Mouse (Mus musculus) CH12.LX (cell line): ENCODE data around the gene Sgcb.

Experiments
- CHD1 ChIP-seq: IDR thresholded peaks from 2 replicates; pipeline ENCODE4 v1.6.1; 2012; ENCODE audit warnings: low read depth, low read length, improper control_type of control experiment, inconsistent platforms
- CHD2 ChIP-seq: IDR thresholded peaks from 2 replicates; pipeline ENCODE4 v1.6.1; 2011; ENCODE audit warnings: low read length, improper control_type of control experiment
- CTCF ChIP-seq, 2 experiments: IDR thresholded peaks in 1 of 2; conservative IDR thresholded peaks in 1 of 2; 2 replicates each; pipeline ENCODE4 v1.5.1; 2011 to 2012; ENCODE audit warnings: low read depth in 2 of 2, low read length in 2 of 2, improper control_type of control experiment in 1 of 2, inconsistent platforms in 1 of 2, mild to moderate bottlenecking in 1 of 2, moderate library complexity in 1 of 2
- E2F4 ChIP-seq: IDR thresholded peaks from 2 replicates; pipeline ENCODE4 v1.6.1; 2011; ENCODE audit warnings: low read depth, low read length, improper control_type of control experiment; ENCODE audit not compliant: insufficient replicate concordance
- EP300 ChIP-seq: IDR thresholded peaks from 2 replicates; pipeline ENCODE4 v1.6.1; 2011; ENCODE audit warnings: low read length, improper control_type of control experiment
- ETS1 ChIP-seq: conservative IDR thresholded peaks from 2 replicates; pipeline ENCODE4 v1.6.1; 2012; ENCODE audit warnings: low read depth, mild to moderate bottlenecking, inconsistent platforms, low read length, improper control_type of control experiment, moderate library complexity
- MAFK ChIP-seq: IDR thresholded peaks from 2 replicates; pipeline ENCODE4 v1.6.1; 2011; ENCODE audit warnings: low read length, improper control_type of control experiment; ENCODE audit not compliant: insufficient replicate concordance
- MEF2A ChIP-seq: IDR thresholded peaks from 2 replicates; pipeline ENCODE4 v1.6.1; 2014; ENCODE audit warnings: low read depth, mild to moderate bottlenecking, inconsistent platforms, low read length, improper control_type of control experiment, borderline replicate concordance
- NELFE ChIP-seq: IDR thresholded peaks from 2 replicates; pipeline ENCODE4 v1.6.1; 2011; ENCODE audit warnings: low read depth, low read length, improper control_type of control experiment
- POLR2A ChIP-seq: IDR thresholded peaks from 2 replicates; pipeline ENCODE4 v1.6.1; 2011; ENCODE audit warnings: low read depth, mild to moderate bottlenecking, improper control_type of control experiment, low read length
- POLR2AphosphoS2 ChIP-seq: IDR thresholded peaks from 2 replicates; pipeline ENCODE4 v1.6.1; 2011; ENCODE audit warnings: low read depth, low read length, improper control_type of control experiment
- RAD21 ChIP-seq: IDR thresholded peaks from 2 replicates; pipeline ENCODE4 v1.6.1; 2011; ENCODE audit warnings: low read depth, mild to moderate bottlenecking, low read length, improper control_type of control experiment, moderate library complexity
- ZNF384 ChIP-seq: IDR thresholded peaks from 2 replicates; pipeline ENCODE4 v1.6.1; 2012; ENCODE audit warnings: low read depth, low read length, improper control_type of control experiment, inconsistent platforms

GRCm38 (mm10) chr5:73666695-73667094, 19.1 kb upstream of the Sgcb start:
- TF ChIP-seq POLR2A (no peak), CTCF (conservative IDR thresholded peaks at IDR 0.05 in 1 of 2, IDR thresholded peaks at IDR 0.05 in 1 of 2; ENCODE audit: low read depth in 2 of 2, low read length in 2 of 2) (no peak), CHD2 (no peak), ZNF384 (no peak), ETS1 (no peak), RAD21 (no peak), EP300 (no peak), E2F4 (no peak), POLR2AphosphoS2 (no peak), CHD1 (no peak), MAFK (no peak), MEF2A (no peak), NELFE (no peak)
